8 mouse cellular contexts compared by ENCODE assay signal in genomic region chr5:8798752-8799115, GRCm38 (mm10). TPM values are rescaled to one million over a fixed set of nuclear protein-coding genes. Genes with fewer than 3 reads are reported as not detected.
DNase-seq lines count a peak whose midpoint lies in the region; ATAC-seq and TF ChIP-seq lines count a peak whose summit lies in the region.

No protein-coding gene starts in this region.

- intact Hi-C loops in gastrocnemius, adult 2 months (cut with DNase I): no loop called here
- intact Hi-C loops in gastrocnemius, postnatal 14 days (cut with DNase I; ENCODE audit: low total_unique reads): no loop called here
- intact Hi-C loops in left cerebral cortex, postnatal 25 days (cut with DNase I): no loop called here

- TF ChIP-seq CTCF in gastrocnemius, adult 2 months (IDR thresholded peaks at IDR 0.05): no peak
- no peak for TF ChIP-seq CTCF in E14TG2a.4 (conservative IDR thresholded peaks at IDR 0.05; ENCODE audit: low read length)

- H3K36me3 ChIP-seq in E14TG2a.4 (ENCODE audit: insufficient read depth, low read length): peaks cover 15% of the 10 kb centered on the region; the same call in 1 of the 2 replicates

- H3K4me3 ChIP-seq in gastrocnemius, adult 2 months: peak overlapping the region; percentile 83
- H3K4me3 ChIP-seq in E14TG2a.4 (replicated peaks; ENCODE audit: low read length): peak overlapping the region; percentile 90

- ATAC-seq in megakaryocyte, adult 5-6 weeks (ENCODE audit: poor library complexity, severe bottlenecking): peak; percentile 14

- peaks cover 8% of the 10 kb centered on the region for H3K27me3 ChIP-seq in E14TG2a.4 (ENCODE audit: insufficient read depth, low read length)

- H3K9me3 ChIP-seq in E14TG2a.4 (ENCODE audit: low read length): no peaks in the 10 kb centered on the region

- peak overlapping the region; percentile 81 for H3K27ac ChIP-seq in gastrocnemius, adult 2 months

- no peak for DNase-seq in gastrocnemius, adult 2 months
- DNase-seq in gastrocnemius, postnatal 14 days: no peak
- DNase-seq in forelimb bud, embryonic 11.5 days (ENCODE audit: low read depth, low spot score): peak; percentile 21
- no peak for DNase-seq in ovary, postnatal 14 days (ENCODE audit: low spot score)
- DNase-seq in left cerebral cortex, postnatal 25 days (ENCODE audit: low spot score in 2 of 2): no peak
- DNase-seq in cerebellum, adult 9-11 months: no peak

- H3K4me1 ChIP-seq in E14TG2a.4 (replicated peaks; ENCODE audit: low read depth, low read length): peaks cover 4% of the 10 kb centered on the region; the same call in 1 of the 2 replicates

RNA-seq across cellular contexts. Expression of gene Abcb1b, which starts 0.8 kb away (rescaled TPM):
- 1 to 10 TPM; 7.0 to 7.2 TPM for total RNA-seq in gastrocnemius, adult 2 months (2021)
- 1 to 10 TPM in 1 of 2 experiments, under 1 TPM in 1; 0.78 to 1.6 TPM for total RNA-seq in gastrocnemius, postnatal 14 days (2021)
- total RNA-seq in megakaryocyte, adult 5-6 weeks (2015): 7.2 and 7.9 TPM in 2 replicates
- total RNA-seq in megakaryocyte, adult 5-6 weeks (2017): 17.8 and 29.7 TPM in 2 replicates
- 1 to 10 TPM; 2.1 to 2.8 TPM for total RNA-seq in left cerebral cortex, postnatal 25 days (2021)
